Mouse (Mus musculus) small intestine, adult 2 months (tissue): Measurements from ENCODE around the gene Glrx.

Source experiments
- CTCF ChIP-seq: fragments of 200-500 bp; IDR thresholded peaks from 2 replicates; pipeline ENCODE4 v1.5.1; 2012; ENCODE audit warnings: low read depth, mild to moderate bottlenecking, control low read depth, inconsistent platforms, low read length, moderate library complexity, mixed read lengths; ENCODE audit not compliant: insufficient replicate concordance, insufficient read length; ENCODE audit errors: extremely low read depth
- POLR2A ChIP-seq: fragments of 200-500 bp; IDR thresholded peaks from 2 replicates; pipeline ENCODE4 v1.6.1; 2012; ENCODE audit warnings: low read depth, mild to moderate bottlenecking, control low read depth, inconsistent platforms, low read length, moderate library complexity

DNA sequence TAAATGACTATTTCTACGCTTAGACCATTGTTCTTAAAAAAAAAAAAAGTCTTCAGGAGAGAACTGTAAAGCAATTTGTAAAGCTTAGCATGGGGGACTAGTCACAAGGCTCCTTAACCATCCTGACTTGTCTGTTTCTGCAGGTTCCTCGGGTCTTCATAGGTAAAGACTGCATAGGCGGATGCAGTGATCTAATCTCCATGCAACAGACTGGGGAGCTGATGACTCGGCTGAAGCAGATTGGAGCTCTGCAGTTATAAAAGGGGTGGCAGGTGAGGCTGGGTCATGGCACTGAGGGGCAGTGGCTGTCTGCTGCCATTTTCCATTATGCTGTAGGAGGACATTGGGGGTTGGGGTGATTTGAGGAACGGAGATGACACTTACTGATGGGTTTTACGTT is 7.4 kb downstream of the Glrx start:
- no peak for TF ChIP-seq POLR2A
- no peak for TF ChIP-seq CTCF
